Mouse (Mus musculus) neural tube, embryonic 13.5 days (tissue): ENCODE measurements around the gene Slc25a22. TPM values are rescaled to one million over a fixed set of nuclear protein-coding genes. Genes with fewer than 3 reads are reported as not detected.

Experiments used
- ATAC-seq: fragments of 200-750 bp; cut with Nextera tagmentation; 2 replicates; pipeline ENCODE4 v1.8.0; 2017; ENCODE audit warnings: low read depth, mild to moderate bottlenecking, moderate TSS enrichment, moderate library complexity
- H3K27ac ChIP-seq: fragments of 300-500 bp; sonication (generic); replicated peaks from 2 replicates; pipeline ENCODE4 v1.5.1; 2015; ENCODE audit warnings: moderate library complexity, mild to moderate bottlenecking, inconsistent platforms
- H3K27me3 ChIP-seq: fragments of 300-500 bp; sonication (generic); 2 replicates; pipeline ENCODE4 v1.6.1; 2015; ENCODE audit warnings: mild to moderate bottlenecking, inconsistent platforms
- H3K36me3 ChIP-seq: fragments of 300-500 bp; sonication (generic); 2 replicates; pipeline ENCODE4 v1.6.1; 2015; ENCODE audit warnings: mild to moderate bottlenecking, inconsistent platforms
- H3K4me1 ChIP-seq: fragments of 300-500 bp; sonication (generic); replicated peaks from 2 replicates; pipeline ENCODE4 v1.6.1; 2015; ENCODE audit warnings: inconsistent platforms
- H3K4me2 ChIP-seq: fragments of 300-500 bp; sonication (generic); 2 replicates; pipeline ENCODE4 v1.6.1; 2015; ENCODE audit warnings: inconsistent platforms, mild to moderate bottlenecking, moderate library complexity
- H3K4me3 ChIP-seq: fragments of 300-500 bp; sonication (generic); 2 replicates; pipeline ENCODE4 v1.5.1; 2015; ENCODE audit warnings: mild to moderate bottlenecking, inconsistent platforms
- H3K9ac ChIP-seq: fragments of 300-500 bp; sonication (generic); 2 replicates; pipeline ENCODE4 v1.6.1; 2015; ENCODE audit warnings: moderate library complexity, mild to moderate bottlenecking, inconsistent platforms
- H3K9me3 ChIP-seq: fragments of 300-500 bp; sonication (generic); 2 replicates; pipeline ENCODE4 v1.6.1; 2016; ENCODE audit warnings: inconsistent platforms
- WGBS: fragments of 180-500 bp; shearing (Covaris S2); methylation state at CpG from one replicate; pipeline ENCODE4 v1.1.7; 2015; 5-methylcytosine and 5-hydroxymethylcytosine counted together
- polyA plus RNA-seq: library from polyadenylated mRNA; unstranded; fragments of >200 nt; fragmentation: Nextera tagmentation; extraction: Ambion mirVana; gene quantifications from 2 replicates; pipeline ENCODE4 v1.2.1, GENCODE M21; 2015

Slc25a22 gene
- 59.6 and 66.7 TPM in 2 replicates for polyA plus RNA-seq

DNA sequence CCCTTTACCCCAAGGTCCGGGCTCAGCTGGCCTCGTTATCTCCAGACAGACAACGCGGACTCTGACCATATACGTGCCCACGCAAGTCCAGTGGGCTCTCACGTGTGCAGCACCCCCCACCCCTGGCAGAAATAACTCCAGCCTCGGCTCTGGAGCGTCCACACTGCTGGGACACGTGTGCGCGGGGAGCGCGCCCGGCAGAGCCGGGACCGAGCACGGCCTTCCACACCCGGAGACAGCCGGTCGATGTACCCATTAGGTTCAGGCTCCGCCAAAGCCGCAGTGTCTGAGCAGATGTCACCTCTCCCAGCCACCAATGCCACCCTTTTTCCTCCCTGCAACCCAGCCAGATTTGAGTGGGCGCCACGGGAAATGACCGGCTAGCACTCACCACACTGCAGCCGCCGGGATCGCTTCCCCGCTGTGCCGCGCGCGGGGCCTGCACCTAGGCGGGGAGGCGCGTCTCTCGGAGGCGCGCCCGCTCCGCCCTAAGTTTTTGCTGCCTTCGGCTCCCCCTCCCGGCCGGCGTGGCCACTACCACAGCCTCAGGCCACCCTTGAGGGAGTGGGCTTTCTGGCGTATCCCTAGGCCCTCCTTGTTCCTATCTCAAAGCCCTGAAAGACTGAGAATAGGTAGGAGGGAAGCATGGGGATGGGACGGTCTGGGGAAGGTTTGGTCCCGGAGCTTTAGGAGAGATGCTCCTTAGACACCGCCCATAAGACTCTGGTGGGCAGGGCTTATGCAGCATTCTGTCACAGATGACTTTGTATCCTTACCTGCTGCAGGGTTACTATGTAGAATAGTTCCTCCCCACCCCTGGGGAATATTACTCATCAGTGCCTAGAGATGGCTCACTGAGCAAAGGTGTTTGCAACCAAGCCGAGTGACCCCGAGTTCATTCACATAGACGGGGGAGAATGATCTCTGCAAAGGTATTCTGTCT is at the start of gene Slc25a22:
TSS of gene Slc25a22 (minus strand) at position 715 of the 943 bp plus-strand sequence.
- Histone ChIP-seq H3K27ac (peak within 1 kb of the TSS; percentile 82), H3K4me3 (peak within 1 kb of the TSS; percentile 64)

DNA sequence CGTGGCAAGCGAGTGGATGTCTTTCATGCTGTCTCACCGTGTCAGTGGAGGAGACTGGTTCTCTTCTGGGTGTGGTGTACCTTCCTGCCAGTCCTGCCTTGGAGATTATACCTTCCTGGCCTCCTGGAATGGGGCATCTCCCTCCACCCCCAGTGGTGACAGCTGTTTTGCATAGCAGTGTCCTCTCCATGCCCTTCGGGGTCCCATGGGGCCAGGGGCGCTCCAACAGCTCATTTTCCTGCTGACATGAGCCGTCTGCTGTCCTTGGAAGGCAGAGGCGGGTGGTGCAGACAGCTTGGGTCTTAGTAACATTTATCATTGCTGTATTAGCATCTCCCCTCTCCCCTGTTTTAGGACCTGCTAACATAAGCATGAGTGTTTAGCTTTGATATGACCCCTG is 49.4 kb upstream of the Slc25a22 start:
- H3K4me3 ChIP-seq, result no peak overlapping the region
- 0 out of 2 replicates have a peak overlapping the region, but pooled peaks have one; percentile 36 for H3K9ac ChIP-seq
- H3K9me3 ChIP-seq, result no peaks in the 10 kb centered on the region
- peaks cover 13% of the 10 kb centered on the region for H3K36me3 ChIP-seq
- peaks cover 58% of the 10 kb centered on the region for H3K4me1 ChIP-seq
- H3K27me3 ChIP-seq, result peaks cover 14% of the 10 kb centered on the region
- H3K4me2 ChIP-seq, result no peak overlapping the region
- ATAC-seq, result no peak
- 57% methylated on average over 7 of the region's 7 CpGs for WGBS
- peak overlapping the region; percentile 52; the same call in 1 of the 2 replicates for H3K27ac ChIP-seq

More for the DNA sequence above, at the start of gene Slc25a22:
- Histone ChIP-seq H3K27me3 (no peaks in the 10 kb centered on the region), H3K4me2 (peak within 1 kb of the TSS; percentile 95), H3K36me3 (peaks cover 15% of the 10 kb centered on the region), H3K9me3 (no peaks in the 10 kb centered on the region), H3K9ac (peak within 1 kb of the TSS; percentile 89), H3K4me1 (peaks cover 70% of the 10 kb centered on the region)
- peak; percentile 74 for ATAC-seq
- 5% methylated on average over 53 of the region's 53 CpGs for WGBS

DNA sequence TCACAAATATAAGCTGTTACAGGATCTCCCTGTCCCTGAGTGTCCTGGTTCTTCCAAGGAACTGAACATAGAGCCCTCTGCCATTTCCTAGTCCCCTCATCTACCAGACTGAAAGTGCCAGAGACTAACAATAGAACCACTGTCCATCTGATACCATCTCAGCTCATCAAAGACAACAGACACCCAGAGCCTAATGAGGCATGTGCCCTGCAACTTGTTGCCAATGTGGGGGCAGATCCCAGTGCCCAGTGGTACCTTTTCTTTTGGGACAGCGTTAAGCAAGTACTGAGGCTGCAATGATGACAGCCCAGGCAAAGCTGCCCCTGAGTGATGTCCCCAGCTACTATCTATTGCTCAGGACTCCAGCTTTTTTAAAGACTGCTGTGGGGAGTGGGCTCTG is 48.5 kb upstream of the Slc25a22 start:
- H3K9me3 ChIP-seq, result no peaks in the 10 kb centered on the region
- no peak overlapping the region for H3K9ac ChIP-seq
- H3K27ac ChIP-seq, result no peak overlapping the region
- no peak overlapping the region for H3K4me3 ChIP-seq
- H3K27me3 ChIP-seq, result peaks cover 14% of the 10 kb centered on the region
- peaks cover 4% of the 10 kb centered on the region; the same call in 1 of the 2 replicates for H3K36me3 ChIP-seq
- H3K4me1 ChIP-seq, result peaks cover 66% of the 10 kb centered on the region
- no peak for ATAC-seq
- 87% methylated on average over 1 of the region's 1 CpGs for WGBS
- no peak overlapping the region for H3K4me2 ChIP-seq

DNA sequence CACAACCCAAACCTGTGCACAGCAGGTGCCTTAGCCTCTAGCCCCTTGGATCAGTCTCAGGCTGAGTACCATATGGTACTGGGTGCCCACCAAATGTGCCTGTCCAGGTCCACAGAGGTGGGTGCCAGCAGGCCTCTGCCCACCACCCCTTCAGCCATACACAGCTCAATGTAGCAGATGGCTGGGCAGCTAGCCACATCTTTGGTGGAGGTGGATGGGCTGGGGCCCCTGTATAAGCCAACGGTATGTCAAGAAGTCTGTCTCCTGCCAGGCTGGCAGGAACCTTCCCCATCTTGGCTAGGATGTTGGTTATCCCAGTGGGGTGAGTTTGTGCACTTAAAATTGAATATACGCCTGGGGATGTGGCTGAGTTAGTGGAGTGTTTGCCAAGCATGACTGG is 47.9 kb upstream of the Slc25a22 start:
- Histone ChIP-seq H3K4me3 (no peak overlapping the region), H3K36me3 (0 out of 2 replicates have a peak, but pooled peaks cover 1% of the 10 kb centered on the region), H3K27me3 (peaks cover 14% of the 10 kb centered on the region), H3K4me2 (no peak overlapping the region), H3K4me1 (peaks cover 72% of the 10 kb centered on the region), H3K27ac (no peak overlapping the region), H3K9me3 (no peaks in the 10 kb centered on the region), H3K9ac (no peak overlapping the region)
- WGBS, result 85% methylated on average over 2 of the region's 2 CpGs
- ATAC-seq, result no peak

DNA sequence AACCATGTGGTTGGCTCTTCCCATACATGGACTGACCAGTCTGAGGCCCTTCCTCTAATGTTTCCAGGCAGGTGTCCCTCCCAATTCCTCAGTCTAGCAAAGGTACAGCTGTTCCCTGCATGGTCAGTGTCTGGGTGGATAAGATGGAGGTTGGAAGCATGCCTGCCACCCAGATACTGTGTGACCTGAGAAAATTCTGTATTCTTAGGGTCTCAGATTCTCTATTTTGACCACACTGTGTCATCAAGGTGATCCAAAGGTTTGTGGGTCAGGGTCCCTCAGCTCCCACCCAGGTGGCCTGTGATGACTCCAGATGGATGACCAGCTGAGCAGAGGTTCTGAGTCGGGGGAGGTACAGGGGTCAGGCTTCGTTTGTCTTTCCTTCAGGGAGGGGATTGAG is 47.5 kb upstream of the Slc25a22 start:
- Histone ChIP-seq H3K4me1 (peaks cover 76% of the 10 kb centered on the region), H3K36me3 (no peaks in the 10 kb centered on the region), H3K9ac (no peak overlapping the region), H3K9me3 (no peaks in the 10 kb centered on the region), H3K27ac (no peak overlapping the region), H3K4me3 (no peak overlapping the region), H3K27me3 (peaks cover 14% of the 10 kb centered on the region), H3K4me2 (no peak overlapping the region)
- ATAC-seq, result no peak
- 86% methylated on average over 2 of the region's 2 CpGs for WGBS

DNA sequence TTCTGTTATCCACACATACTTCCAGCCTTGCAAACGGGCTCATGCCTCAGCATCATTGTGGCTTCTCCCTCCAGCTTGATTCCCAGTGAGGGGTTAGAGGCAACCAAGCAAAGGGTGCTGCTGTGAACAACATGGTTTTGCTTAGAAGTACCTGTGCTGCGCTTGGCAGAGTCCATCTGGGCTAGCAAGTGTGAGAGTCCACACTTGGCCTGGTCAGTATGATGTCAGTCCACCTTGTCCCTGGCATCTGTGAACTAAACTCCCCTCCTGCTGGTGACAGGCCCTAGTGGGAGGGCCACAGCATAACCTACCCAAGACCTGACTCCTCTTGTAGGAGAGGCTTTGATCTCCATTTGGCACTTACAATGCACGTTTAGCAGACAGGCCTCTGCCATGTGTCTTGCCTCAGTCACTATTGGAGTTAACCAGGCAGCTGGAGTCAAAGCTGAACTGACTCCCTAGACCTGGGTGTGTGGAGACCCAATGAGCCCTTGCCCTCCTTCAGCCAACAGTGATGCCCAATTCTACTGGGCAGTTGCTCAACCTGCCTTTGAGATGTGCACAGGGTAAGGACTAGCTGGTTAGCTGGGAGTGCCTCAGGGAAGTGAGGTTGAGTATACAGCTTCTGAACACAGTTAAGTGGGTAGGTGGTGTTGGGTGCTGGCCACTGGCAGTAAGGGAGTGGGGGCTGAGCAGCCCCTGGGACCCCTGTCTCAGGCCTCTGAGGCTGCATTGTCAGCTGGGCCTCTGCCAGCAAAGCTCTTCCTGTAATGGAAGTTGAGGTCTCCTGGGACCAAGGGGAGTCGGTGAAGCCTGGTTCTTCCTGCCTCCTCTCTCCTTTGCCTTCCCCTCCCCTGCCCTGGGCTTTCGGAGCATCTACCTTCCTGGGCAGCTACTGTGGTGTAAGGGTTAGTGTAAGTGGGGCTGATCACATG is 46.8 kb upstream of the Slc25a22 start:
- Histone ChIP-seq H3K9ac (no peak overlapping the region), H3K27ac (peak overlapping the region; percentile 59), H3K9me3 (no peaks in the 10 kb centered on the region), H3K4me3 (no peak overlapping the region), H3K4me2 (peak overlapping the region; percentile 89), H3K36me3 (no peaks in the 10 kb centered on the region), H3K4me1 (peaks cover 77% of the 10 kb centered on the region), H3K27me3 (peaks cover 14% of the 10 kb centered on the region)
- WGBS, result 60% methylated on average over 5 of the region's 5 CpGs
- ATAC-seq, result no peak

DNA sequence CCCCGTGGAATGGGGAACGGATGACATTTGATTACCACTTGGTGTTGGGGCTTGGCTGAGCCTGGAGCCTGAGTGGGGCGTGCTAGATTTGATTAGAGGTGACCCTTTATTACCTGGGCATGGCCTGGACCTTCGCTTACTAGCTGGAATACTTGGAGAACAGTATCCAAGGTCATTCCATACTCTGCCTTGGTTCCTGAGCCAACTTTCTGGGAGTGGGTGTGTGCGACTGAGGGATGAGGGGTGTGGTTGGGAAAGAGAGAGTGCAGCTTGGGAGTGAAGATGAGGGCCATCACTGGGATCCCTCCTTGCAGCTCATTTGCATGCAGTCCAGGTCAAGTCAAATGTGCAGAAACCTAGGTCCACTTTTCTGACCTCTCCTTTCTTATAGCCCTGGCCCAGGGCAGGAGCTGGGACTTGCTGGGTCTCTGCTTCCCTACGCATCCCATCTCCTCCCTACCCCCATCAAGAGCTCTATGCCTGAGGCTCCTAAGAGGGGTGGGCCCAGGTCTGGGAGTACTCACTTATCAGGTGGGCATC is 45.5 kb upstream of the Slc25a22 start:
- no peaks in the 10 kb centered on the region for H3K9me3 ChIP-seq
- peaks cover 17% of the 10 kb centered on the region for H3K27me3 ChIP-seq
- peaks cover 77% of the 10 kb centered on the region for H3K4me1 ChIP-seq
- 67% methylated on average over 6 of the region's 6 CpGs for WGBS
- H3K27ac ChIP-seq, result no peak overlapping the region
- H3K4me2 ChIP-seq, result peak overlapping the region; percentile 89
- ATAC-seq, result no peak
- peak overlapping the region; percentile 80 for H3K9ac ChIP-seq
- peak overlapping the region; percentile 62 for H3K4me3 ChIP-seq
- no peaks in the 10 kb centered on the region for H3K36me3 ChIP-seq

DNA sequence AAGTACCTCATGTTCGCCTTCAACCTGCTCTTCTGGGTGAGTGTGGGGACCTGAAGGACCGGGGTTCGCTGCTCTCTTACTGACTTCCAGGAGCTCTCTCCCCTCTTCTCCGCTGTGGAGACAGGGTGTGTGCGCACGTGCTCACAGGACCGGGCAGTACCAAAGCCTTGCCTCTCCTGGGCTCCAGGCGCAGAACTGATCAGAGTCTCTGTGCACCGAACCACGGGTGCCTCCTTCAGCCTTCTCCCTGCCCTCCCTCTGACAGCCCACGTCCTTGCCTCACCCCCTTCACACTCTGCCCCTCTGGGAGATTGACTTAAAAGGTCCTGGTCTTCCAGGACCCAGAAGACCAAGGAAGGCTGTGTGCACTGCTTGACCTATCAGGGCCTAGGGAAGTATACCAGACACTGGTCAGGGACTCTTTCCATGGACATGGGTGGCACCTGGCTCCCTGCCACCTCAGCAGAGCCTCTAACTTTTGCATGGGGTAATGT is 44.9 kb upstream of the Slc25a22 start:
- peak; percentile 21 for ATAC-seq
- peaks cover 74% of the 10 kb centered on the region for H3K4me1 ChIP-seq

DNA sequence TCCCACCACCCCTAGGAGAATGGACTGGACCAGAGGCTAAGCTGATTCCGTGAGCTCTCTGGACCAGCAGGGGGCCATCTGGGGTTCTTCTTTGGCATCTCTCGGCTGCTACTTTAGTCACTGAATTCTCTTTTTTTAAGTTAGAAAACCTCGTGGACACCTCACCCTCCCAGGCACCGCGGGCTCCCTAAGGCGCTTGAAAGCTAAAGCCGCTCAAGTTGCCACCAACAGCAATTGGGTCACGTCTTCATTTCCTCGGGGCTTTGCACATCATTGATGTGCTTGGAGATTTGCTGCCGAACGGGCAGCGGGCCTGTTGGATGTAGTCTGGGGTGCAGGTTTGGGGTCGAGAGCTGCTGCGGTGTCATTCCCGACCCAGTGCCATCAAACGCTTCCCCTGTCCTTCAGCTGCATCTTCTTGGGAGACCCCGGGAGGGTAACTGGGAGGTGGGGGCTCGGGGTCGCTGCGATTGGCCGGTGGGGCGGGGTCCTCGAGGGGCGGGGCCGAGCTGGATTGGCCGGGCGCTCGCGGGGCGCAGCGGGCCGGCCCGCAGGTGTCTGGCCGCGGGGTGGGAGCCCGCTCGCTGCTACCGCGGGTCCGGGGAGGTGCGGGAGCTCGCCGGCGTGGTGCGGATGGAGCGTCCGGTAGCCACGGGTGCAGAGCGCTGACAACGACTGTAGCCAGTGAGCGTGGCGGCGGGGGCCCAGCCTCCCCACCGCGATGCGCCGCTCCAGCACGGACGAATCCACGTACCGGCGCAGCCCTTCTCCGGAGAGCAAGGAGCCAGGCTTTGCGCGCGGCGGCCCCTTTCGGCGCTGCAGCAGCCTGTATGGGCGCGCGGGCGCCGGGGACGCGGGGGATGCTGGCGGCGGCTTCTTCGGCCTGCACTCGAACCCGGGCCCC is 44.1 kb upstream of the Slc25a22 start:
- Histone ChIP-seq H3K27me3 (peaks cover 31% of the 10 kb centered on the region), H3K4me3 (peak overlapping the region; percentile 62), H3K36me3 (no peaks in the 10 kb centered on the region), H3K9ac (peak overlapping the region; percentile 80), H3K27ac (peak overlapping the region; percentile 78), H3K4me2 (peak overlapping the region; percentile 89), H3K4me1 (peaks cover 74% of the 10 kb centered on the region), H3K9me3 (no peaks in the 10 kb centered on the region)
- peak; percentile 64 for ATAC-seq
- 1% methylated on average over 81 of the region's 81 CpGs for WGBS

More for the DNA sequence above, 44.9 kb upstream of the Slc25a22 start:
- Histone ChIP-seq H3K27ac (peak overlapping the region; percentile 78), H3K4me3 (peak overlapping the region; percentile 62), H3K9me3 (no peaks in the 10 kb centered on the region), H3K36me3 (no peaks in the 10 kb centered on the region), H3K9ac (peak overlapping the region; percentile 80), H3K27me3 (peaks cover 23% of the 10 kb centered on the region), H3K4me2 (peak overlapping the region; percentile 89)
- WGBS, result 8% methylated on average over 11 of the region's 11 CpGs

DNA sequence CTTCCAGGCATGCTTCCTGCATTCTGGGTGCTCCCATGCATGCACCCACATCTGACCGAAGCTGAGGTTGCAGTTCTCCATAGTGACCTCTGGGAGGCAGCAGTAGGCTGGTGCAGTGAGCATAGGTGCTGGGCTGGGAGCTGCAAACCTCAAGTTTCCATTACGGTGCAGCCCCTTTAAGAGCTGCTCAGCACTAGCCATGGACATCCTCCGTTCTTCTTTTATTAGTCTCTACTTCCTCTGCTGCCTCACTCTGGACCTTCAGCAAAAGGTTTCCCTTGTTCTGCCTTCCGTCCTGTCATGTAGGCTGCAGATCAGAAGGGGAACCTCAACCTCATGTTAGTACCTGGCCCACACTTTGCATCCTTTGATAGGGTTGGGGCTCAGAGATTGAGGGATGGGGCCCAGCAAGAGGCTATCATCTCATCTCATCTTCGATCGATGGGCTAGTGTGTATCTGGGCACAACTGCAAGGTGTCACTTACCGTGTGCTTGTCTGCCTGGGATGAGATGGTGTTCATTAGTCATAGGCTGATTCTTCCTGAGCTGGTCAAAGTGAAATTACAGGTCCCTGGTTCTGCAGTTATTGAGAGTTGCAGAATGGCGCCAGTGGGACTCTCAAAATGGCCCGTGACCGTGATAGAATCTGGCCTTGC is 43.3 kb upstream of the Slc25a22 start:
- H3K9me3 ChIP-seq, result no peaks in the 10 kb centered on the region
- peak; percentile 30 for ATAC-seq
- H3K36me3 ChIP-seq, result no peaks in the 10 kb centered on the region
- 5% methylated on average over 10 of the region's 10 CpGs for WGBS
- H3K4me3 ChIP-seq, result peak overlapping the region; percentile 62
- H3K27ac ChIP-seq, result peak overlapping the region; percentile 62
- H3K9ac ChIP-seq, result peak overlapping the region; percentile 80
- H3K4me1 ChIP-seq, result peaks cover 73% of the 10 kb centered on the region
- peaks cover 38% of the 10 kb centered on the region for H3K27me3 ChIP-seq
- peak overlapping the region; percentile 89 for H3K4me2 ChIP-seq
